Mouse (Mus musculus): ENCODE measurements around the gene Telo2. TPM values are rescaled to one million over a fixed set of nuclear protein-coding genes. Genes with fewer than 3 reads are reported as not detected.

Telo2 gene
- polyA plus RNA-seq, 1 experiment from 2014 or later, result 39.1 TPM

DNA sequence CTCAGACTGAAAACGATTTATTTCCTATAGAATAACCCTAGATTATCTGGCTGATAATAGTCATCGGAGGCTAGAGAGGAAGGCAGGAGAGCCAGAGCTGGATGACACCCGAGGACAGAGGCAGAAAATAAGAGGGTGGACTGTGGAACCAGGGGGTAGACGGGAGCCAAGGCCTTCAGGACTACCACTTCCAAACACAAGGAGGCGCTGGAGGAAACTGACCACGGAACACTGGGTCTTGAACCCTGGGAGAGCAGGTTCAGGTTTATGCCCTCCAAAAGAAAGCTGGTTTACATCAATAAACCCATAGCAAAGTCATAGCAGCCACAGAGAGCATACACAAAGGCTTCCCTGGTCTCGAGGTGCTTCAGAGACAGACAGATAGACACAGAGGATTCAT lies 8.2 kb upstream of the Telo2 start:
- H3K4me3 ChIP-seq, result no peak overlapping the region
- no peaks in the 10 kb centered on the region for H3K9me3 ChIP-seq
- H3K27ac ChIP-seq, result no peak overlapping the region
- H3K27me3 ChIP-seq, result 0 out of 2 replicates have a peak, but pooled peaks cover 6% of the 10 kb centered on the region
- WGBS, result 30% methylated on average over 7 of the region's 7 CpGs
- ATAC-seq (ENCODE audit: insufficient number of reproducible peaks, low FRiP score, low TSS enrichment, low read depth), result no peak
- no peak overlapping the region for H3K4me2 ChIP-seq
- no peak overlapping the region for H3K9ac ChIP-seq
- H3K4me1 ChIP-seq, result no peaks in the 10 kb centered on the region; the same call in 1 of the 2 replicates
- H3K36me3 ChIP-seq, result no peaks in the 10 kb centered on the region

GRCm38 (mm10) chr17:25120406-25120805 lies 4.6 kb upstream of the Telo2 start, which contains the start of gene Ptx4:
TSS of gene Ptx4 (plus strand) at chr17:25120760.
- H3K27ac ChIP-seq, result no peak within 1 kb of the TSS
- H3K27me3 ChIP-seq, result 0 out of 2 replicates have a peak, but pooled peaks cover 6% of the 10 kb centered on the region
- no peaks in the 10 kb centered on the region for H3K36me3 ChIP-seq
- H3K4me2 ChIP-seq, result no peak within 1 kb of the TSS
- no peak within 1 kb of the TSS for H3K9ac ChIP-seq
- 14% methylated on average over 3 of the region's 3 CpGs for WGBS
- H3K4me3 ChIP-seq, result no peak within 1 kb of the TSS
- ATAC-seq (ENCODE audit: insufficient number of reproducible peaks, low FRiP score, low TSS enrichment, low read depth), result no peak
- H3K9me3 ChIP-seq, result no peaks in the 10 kb centered on the region
- H3K4me1 ChIP-seq, result peaks cover 6% of the 10 kb centered on the region; the same call in 1 of the 2 replicates

DNA sequence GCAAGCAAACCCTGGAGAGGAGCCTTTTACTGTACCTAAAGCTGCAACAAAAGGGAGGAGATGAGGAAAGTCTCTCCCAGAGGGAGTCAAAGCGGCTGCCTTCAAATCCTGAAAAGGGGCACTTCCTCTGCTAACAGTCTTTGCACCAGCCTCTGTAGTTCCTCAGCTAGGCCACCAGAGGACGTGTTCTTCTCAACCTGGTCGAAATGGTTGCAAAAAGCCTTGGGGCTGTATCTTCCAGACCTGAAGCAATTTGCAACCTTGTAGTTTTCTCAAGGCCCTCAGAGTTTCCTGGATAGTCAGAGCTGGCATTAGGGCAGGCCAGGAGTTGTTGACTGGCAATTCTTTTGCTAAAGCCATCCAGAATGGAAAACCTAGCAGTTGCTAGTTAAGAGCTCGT lies 1.5 kb upstream of the Telo2 start:
- Histone ChIP-seq H3K4me3 (no peak overlapping the region), H3K4me2 (no peak overlapping the region), H3K27ac (no peak overlapping the region), H3K4me1 (peaks cover 14% of the 10 kb centered on the region), H3K9ac (no peak overlapping the region), H3K9me3 (no peaks in the 10 kb centered on the region), H3K36me3 (peaks cover 11% of the 10 kb centered on the region; the same call in 1 of the 2 replicates), H3K27me3 (no peaks in the 10 kb centered on the region)
- 39% methylated on average over 4 of the region's 4 CpGs for WGBS
- no peak for ATAC-seq (ENCODE audit: insufficient number of reproducible peaks, low FRiP score, low TSS enrichment, low read depth)

GRCm38 (mm10) chr17:25114908-25115645 lies 690 bp downstream of the Telo2 start:
- 11% methylated on average over 23 of the region's 23 CpGs for WGBS
- peak overlapping the region; percentile 96 for H3K4me2 ChIP-seq
- peak; percentile 7; the same call in 1 of the 2 replicates for ATAC-seq (ENCODE audit: insufficient number of reproducible peaks, low FRiP score, low TSS enrichment, low read depth)

DNA sequence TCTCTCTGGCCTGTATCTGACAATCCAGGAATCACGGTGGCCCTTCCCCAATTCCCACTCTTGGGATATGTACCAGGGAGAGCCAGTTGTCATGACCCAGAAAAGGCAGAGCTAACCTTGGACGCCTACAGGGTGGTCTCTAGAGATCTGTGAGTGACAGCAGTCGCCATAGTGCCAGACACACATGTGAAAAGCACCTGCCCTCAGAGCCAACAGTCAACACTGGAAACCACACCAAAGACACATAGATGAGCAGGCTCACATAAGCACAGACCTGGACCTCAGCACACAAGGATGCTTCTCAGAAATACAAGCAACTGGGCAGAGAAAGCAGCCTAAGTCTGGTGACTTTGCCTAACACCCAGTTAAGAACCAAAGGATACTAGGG lies 3.4 kb downstream of the Telo2 start:
- no peak overlapping the region for H3K4me3 ChIP-seq
- H3K36me3 ChIP-seq, result peaks cover 56% of the 10 kb centered on the region
- ATAC-seq (ENCODE audit: insufficient number of reproducible peaks, low FRiP score, low TSS enrichment, low read depth), result no peak
- H3K4me2 ChIP-seq, result no peak overlapping the region
- H3K9me3 ChIP-seq, result no peaks in the 10 kb centered on the region
- 78% methylated on average over 3 of the region's 3 CpGs for WGBS
- peaks cover 18% of the 10 kb centered on the region for H3K4me1 ChIP-seq
- no peak overlapping the region for H3K27ac ChIP-seq
- H3K9ac ChIP-seq, result no peak overlapping the region
- no peaks in the 10 kb centered on the region for H3K27me3 ChIP-seq

More at GRCm38 (mm10) chr17:25114908-25115645, 690 bp downstream of the Telo2 start:
- peak overlapping the region; percentile 96 for H3K27ac ChIP-seq
- peaks cover 18% of the 10 kb centered on the region for H3K4me1 ChIP-seq
- H3K36me3 ChIP-seq, result peaks cover 33% of the 10 kb centered on the region
- H3K27me3 ChIP-seq, result no peaks in the 10 kb centered on the region
- no peaks in the 10 kb centered on the region for H3K9me3 ChIP-seq
- H3K4me3 ChIP-seq, result peak overlapping the region; percentile 54
- peak overlapping the region; percentile 56 for H3K9ac ChIP-seq

DNA sequence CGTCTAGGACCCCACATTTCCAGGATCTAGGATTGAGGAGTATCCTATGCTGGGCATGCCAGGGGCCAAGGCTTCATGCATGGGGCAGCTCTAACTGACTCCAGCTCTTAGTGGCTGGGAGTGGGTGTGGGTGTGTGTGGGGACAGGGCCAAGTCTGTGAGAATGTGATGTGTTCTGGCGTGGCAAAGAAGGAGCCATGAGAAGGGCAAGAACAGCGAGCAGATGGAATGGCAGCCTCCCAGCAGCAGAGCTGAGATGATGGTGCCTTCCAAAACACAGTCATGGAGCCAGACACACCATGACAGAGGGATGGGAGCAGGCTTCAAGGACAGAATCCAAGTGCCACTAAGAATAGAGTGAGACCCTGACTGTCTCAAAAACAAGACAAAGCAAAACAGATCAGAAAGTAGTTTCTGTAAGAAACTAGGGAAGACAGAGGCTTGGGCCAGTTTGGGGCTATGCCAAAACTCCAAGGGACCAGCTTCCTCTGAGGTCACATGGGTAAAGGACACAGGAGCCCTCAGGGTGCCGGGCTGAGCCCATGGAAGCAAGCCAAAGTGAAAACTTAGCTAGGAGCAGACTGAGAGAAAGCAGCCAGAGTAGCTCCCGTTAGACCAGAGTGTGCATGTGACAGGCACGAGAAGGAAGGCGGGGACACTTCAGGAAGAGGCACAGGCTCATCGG lies 3.9 kb downstream of the Telo2 start:
- H3K36me3 ChIP-seq, result peaks cover 62% of the 10 kb centered on the region
- no peak overlapping the region for H3K27ac ChIP-seq
- no peaks in the 10 kb centered on the region for H3K27me3 ChIP-seq

DNA sequence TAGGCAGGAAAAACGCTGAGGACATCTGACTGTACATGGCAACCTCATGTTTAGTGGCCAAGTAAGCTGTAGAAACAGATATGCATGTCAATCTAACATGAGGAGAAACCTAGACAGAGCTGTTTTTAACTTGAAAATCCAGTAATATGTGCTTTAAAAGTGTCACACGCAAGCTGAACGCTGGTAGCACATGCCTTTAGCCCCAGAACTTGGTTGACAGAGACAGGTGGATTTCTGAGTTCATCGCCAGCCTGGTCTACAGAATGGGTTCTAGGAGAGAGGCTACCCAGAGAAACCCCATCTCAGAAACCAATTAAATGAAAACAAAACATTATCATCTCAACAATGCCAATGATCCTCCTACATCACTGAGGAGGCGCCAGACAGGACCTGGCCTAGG lies 4.5 kb downstream of the Telo2 start:
- peaks cover 16% of the 10 kb centered on the region for H3K4me1 ChIP-seq
- H3K36me3 ChIP-seq, result peaks cover 68% of the 10 kb centered on the region
- no peak overlapping the region for H3K9ac ChIP-seq
- 87% methylated on average over 5 of the region's 5 CpGs for WGBS
- no peaks in the 10 kb centered on the region for H3K27me3 ChIP-seq
- H3K4me3 ChIP-seq, result no peak overlapping the region
- ATAC-seq (ENCODE audit: insufficient number of reproducible peaks, low FRiP score, low TSS enrichment, low read depth), result no peak
- no peaks in the 10 kb centered on the region for H3K9me3 ChIP-seq
- no peak overlapping the region for H3K27ac ChIP-seq
- H3K4me2 ChIP-seq, result no peak overlapping the region

More for the DNA sequence above, 3.9 kb downstream of the Telo2 start:
- Histone ChIP-seq H3K4me3 (no peak overlapping the region), H3K9me3 (no peaks in the 10 kb centered on the region), H3K4me1 (peaks cover 18% of the 10 kb centered on the region), H3K4me2 (no peak overlapping the region), H3K9ac (no peak overlapping the region)
- WGBS, result 83% methylated on average over 8 of the region's 8 CpGs
- ATAC-seq (ENCODE audit: insufficient number of reproducible peaks, low FRiP score, low TSS enrichment, low read depth), result no peak

DNA sequence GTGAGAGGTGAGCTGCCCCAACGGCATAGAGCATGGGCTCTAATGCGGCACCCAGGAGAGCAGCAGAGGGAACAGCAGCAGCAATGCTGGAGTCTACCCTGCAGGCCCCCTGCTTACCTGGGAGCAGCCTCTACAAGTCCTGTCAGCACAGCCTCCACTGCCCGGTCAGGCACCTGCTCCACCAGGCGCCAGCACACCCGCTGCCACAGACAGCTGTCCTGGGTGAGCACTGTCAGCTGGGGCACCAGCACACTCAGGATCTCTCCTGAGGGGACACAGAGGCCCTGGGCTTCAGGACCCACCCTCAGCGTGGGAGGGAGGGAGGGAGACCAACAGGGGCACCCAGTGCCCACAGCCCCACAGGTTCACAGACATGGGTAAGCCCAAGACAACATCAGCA lies 5.2 kb downstream of the Telo2 start:
- Histone ChIP-seq H3K4me2 (no peak overlapping the region), H3K27me3 (no peaks in the 10 kb centered on the region), H3K4me1 (peaks cover 12% of the 10 kb centered on the region), H3K9me3 (no peaks in the 10 kb centered on the region), H3K9ac (no peak overlapping the region), H3K4me3 (no peak overlapping the region), H3K36me3 (peaks cover 75% of the 10 kb centered on the region), H3K27ac (no peak overlapping the region)
- no peak for ATAC-seq (ENCODE audit: insufficient number of reproducible peaks, low FRiP score, low TSS enrichment, low read depth)
- 95% methylated on average over 6 of the region's 6 CpGs for WGBS

DNA sequence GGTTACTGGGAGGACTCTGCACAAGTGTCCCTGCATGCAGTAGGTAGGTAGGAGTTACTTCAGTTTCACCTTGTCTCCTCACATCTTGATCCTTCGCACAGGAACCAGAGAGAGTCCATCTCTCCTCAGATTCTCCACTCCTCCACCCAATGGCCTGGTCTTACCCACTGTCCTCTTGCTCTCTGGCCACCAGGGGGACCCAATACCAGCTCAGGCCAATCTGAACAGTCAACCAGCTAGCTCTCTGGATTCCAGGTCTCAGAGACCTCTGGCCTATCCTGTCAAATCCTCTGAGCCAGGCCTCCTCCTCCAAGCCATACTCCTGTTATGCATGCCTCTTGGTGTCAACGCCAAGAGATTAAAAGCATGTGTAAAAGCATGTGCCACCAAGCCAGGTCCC lies 6.2 kb downstream of the Telo2 start:
- H3K9me3 ChIP-seq, result no peaks in the 10 kb centered on the region
- no peak overlapping the region for H3K4me3 ChIP-seq
- peaks cover 5% of the 10 kb centered on the region for H3K4me1 ChIP-seq
- no peak for ATAC-seq (ENCODE audit: insufficient number of reproducible peaks, low FRiP score, low TSS enrichment, low read depth)
- H3K4me2 ChIP-seq, result no peak overlapping the region
- no peak overlapping the region for H3K27ac ChIP-seq
- H3K36me3 ChIP-seq, result peaks cover 85% of the 10 kb centered on the region
- 84% methylated on average over 2 of the region's 2 CpGs for WGBS
- H3K27me3 ChIP-seq, result no peaks in the 10 kb centered on the region
- H3K9ac ChIP-seq, result no peak overlapping the region

- Histone ChIP-seq H3K4me3 (no peak overlapping the region), H3K27ac (no peak overlapping the region), H3K4me2 (no peak overlapping the region), H3K36me3 (peaks cover 92% of the 10 kb centered on the region), H3K27me3 (no peaks in the 10 kb centered on the region), H3K9me3 (no peaks in the 10 kb centered on the region), H3K9ac (no peak overlapping the region), H3K4me1 (peaks cover 4% of the 10 kb centered on the region; the same call in 1 of the 2 replicates)
- no peak for ATAC-seq (ENCODE audit: insufficient number of reproducible peaks, low FRiP score, low TSS enrichment, low read depth)
- WGBS, result 90% methylated on average over 15 of the region's 16 CpGs
Measured at GRCm38 (mm10) chr17:25107786-25108185, 8.0 kb downstream of the Telo2 start.

DNA sequence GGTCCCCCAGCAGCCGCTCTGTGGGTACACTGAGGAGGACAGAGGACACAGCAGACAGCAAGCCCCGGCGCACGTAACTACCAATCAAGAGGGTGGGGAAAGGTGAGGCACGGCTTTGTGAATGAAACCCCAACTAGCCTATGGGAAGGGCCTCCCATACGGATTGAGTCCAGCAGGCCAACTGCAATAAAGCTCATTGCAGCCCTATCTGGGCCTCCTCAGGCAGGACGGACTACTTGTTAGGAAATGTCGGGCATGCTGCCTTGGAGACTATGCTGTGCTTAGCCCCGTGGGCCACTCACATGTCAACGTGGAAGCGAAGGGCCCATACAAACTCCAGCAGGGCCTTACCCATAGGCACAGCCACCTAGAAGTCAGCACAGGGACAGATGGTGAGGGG lies 14.4 kb downstream of the Telo2 start:
- Histone ChIP-seq H3K9ac (no peak overlapping the region), H3K4me2 (no peak overlapping the region), H3K27me3 (no peaks in the 10 kb centered on the region), H3K36me3 (peaks cover 93% of the 10 kb centered on the region), H3K4me1 (no peaks in the 10 kb centered on the region), H3K27ac (no peak overlapping the region), H3K9me3 (no peaks in the 10 kb centered on the region), H3K4me3 (no peak overlapping the region)
- WGBS, result 91% methylated on average over 11 of the region's 11 CpGs
- no peak for ATAC-seq (ENCODE audit: insufficient number of reproducible peaks, low FRiP score, low TSS enrichment, low read depth)

DNA sequence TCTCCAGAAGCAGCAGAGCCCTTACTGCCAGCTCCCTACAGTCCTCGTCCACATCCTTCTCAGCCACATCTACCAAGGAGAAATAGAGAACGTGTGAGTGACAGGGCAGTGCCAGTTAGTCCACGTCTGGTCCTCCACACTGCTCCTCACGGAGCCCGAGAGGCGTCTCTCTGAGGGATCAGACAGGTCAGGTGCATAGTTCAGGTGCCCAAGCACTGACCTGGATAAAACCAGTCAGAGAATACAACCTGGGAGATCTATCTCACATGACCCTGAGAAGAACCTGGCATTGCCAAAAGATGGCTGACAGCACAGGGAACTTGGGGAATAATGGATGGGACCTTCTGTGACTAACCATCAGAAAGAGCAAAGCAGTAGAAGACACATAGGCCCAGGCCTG lies 15.7 kb downstream of the Telo2 start:
- no peaks in the 10 kb centered on the region for H3K27me3 ChIP-seq
- 91% methylated on average over 6 of the region's 6 CpGs for WGBS
- H3K9me3 ChIP-seq, result no peaks in the 10 kb centered on the region
- H3K9ac ChIP-seq, result no peak overlapping the region
- ATAC-seq (ENCODE audit: insufficient number of reproducible peaks, low FRiP score, low TSS enrichment, low read depth), result no peak
- H3K4me2 ChIP-seq, result no peak overlapping the region
- no peak overlapping the region for H3K27ac ChIP-seq
- no peaks in the 10 kb centered on the region for H3K4me1 ChIP-seq
- peaks cover 85% of the 10 kb centered on the region for H3K36me3 ChIP-seq
- H3K4me3 ChIP-seq, result no peak overlapping the region

Data from limb, embryonic 15.5 days (tissue).